Mouse (Mus musculus) heart, adult 18-20 months (tissue): ENCODE results near the gene Cpa5. TPM values are rescaled to one million over a fixed set of nuclear protein-coding genes. Genes with fewer than 3 reads are reported as not detected.

Source experiments
- DNase-seq, 2 experiments: peaks; one replicate each; pipeline ENCODE4 v3.0.0; 2021 to 2022; ENCODE audit warnings: mixed read lengths in 1 of 2
- total RNA-seq, 2 experiments: library from RNA; stranded (reverse); gene quantifications; 2 replicates each; pipeline ENCODE4 v1.2.3; 2021

The Cpa5 gene
- total RNA-seq, 2 experiments from 2014 or later: not detected

GRCm38 (mm10) chr6:30645379-30645778, 34.6 kb downstream of the Cpa5 start:
- no peak for DNase-seq

- no peak for DNase-seq
Observed at GRCm38 (mm10) chr6:30649651-30650296, 39.0 kb downstream of the Cpa5 start.

- DNase-seq: no peak
Observed at GRCm38 (mm10) chr6:30652425-30653188, 41.8 kb downstream of the Cpa5 start.

- no peak for DNase-seq
Observed at GRCm38 (mm10) chr6:30653518-30653917, 42.7 kb downstream of the Cpa5 start.

- DNase-seq: no peak
Observed at GRCm38 (mm10) chr6:30654402-30654859, 43.6 kb downstream of the Cpa5 start.

GRCm38 (mm10) chr6:30654932-30655331, 44.1 kb downstream of the Cpa5 start:
- DNase-seq: no peak

GRCm38 (mm10) chr6:30657279-30657678, 46.5 kb downstream of the Cpa5 start:
- DNase-seq: no peak

- DNase-seq: no peak
Observed at GRCm38 (mm10) chr6:30658619-30659018, 47.8 kb downstream of the Cpa5 start.

- DNase-seq: no peak
Observed at GRCm38 (mm10) chr6:30664776-30665175, 54.0 kb downstream of the Cpa5 start.

GRCm38 (mm10) chr6:30665296-30665695, 54.5 kb downstream of the Cpa5 start:
- no peak for DNase-seq

GRCm38 (mm10) chr6:30666043-30666442, 55.2 kb downstream of the Cpa5 start:
- DNase-seq: no peak

- DNase-seq: no peak
Observed at GRCm38 (mm10) chr6:30667585-30667984, 56.8 kb downstream of the Cpa5 start.

GRCm38 (mm10) chr6:30671696-30672095, 60.9 kb downstream of the Cpa5 start:
- DNase-seq: no peak

- peak; percentile 8 to 32 for DNase-seq
Observed at GRCm38 (mm10) chr6:30673764-30674561, 63.2 kb downstream of the Cpa5 start.

- peak in 1 of 2 experiments; percentile 29 for DNase-seq
Observed at GRCm38 (mm10) chr6:30674714-30675280, 64.0 kb downstream of the Cpa5 start.

- DNase-seq: peak; percentile 21 to 42
Observed at GRCm38 (mm10) chr6:30675281-30675771, 64.5 kb downstream of the Cpa5 start.

- no peak for DNase-seq
Observed at GRCm38 (mm10) chr6:30676506-30676905, 65.7 kb downstream of the Cpa5 start.

GRCm38 (mm10) chr6:30677591-30677990, 66.8 kb downstream of the Cpa5 start:
- no peak for DNase-seq

GRCm38 (mm10) chr6:30678482-30678881, 67.7 kb downstream of the Cpa5 start:
- DNase-seq: no peak

GRCm38 (mm10) chr6:30679567-30679966, 68.8 kb downstream of the Cpa5 start:
- no peak for DNase-seq

- no peak for DNase-seq
Observed at GRCm38 (mm10) chr6:30680442-30680841, 69.6 kb downstream of the Cpa5 start.
